Mouse (Mus musculus) thymus, adult 2 months (tissue): ENCODE data around the gene Rnf41.

ENCODE experiments used
- CTCF ChIP-seq: fragments of 200-500 bp; IDR thresholded peaks from 2 replicates; pipeline ENCODE4 v1.5.1; 2012; ENCODE audit warnings: mild to moderate bottlenecking, control low read depth, low read length, moderate library complexity, borderline replicate concordance; ENCODE audit not compliant: control insufficient read depth, poor library complexity, insufficient read depth; ENCODE audit errors: extremely low read depth
- POLR2A ChIP-seq: fragments of 200-500 bp; IDR thresholded peaks from 2 replicates; pipeline ENCODE4 v1.6.1; 2012; ENCODE audit warnings: mild to moderate bottlenecking, low read length, control low read depth, moderate library complexity; ENCODE audit not compliant: control insufficient read depth, poor library complexity, insufficient read depth; ENCODE audit errors: extremely low read depth

GRCm38 (mm10) chr10:128389570-128389969 is 21.9 kb upstream of the Rnf41 start:
- TF ChIP-seq CTCF (no peak), POLR2A (no peak)
